Mouse (Mus musculus) midbrain, embryonic 16.5 days (tissue): ENCODE measurements around the gene Slc38a2. TPM values are rescaled to one million over a fixed set of nuclear protein-coding genes. Genes with fewer than 3 reads are reported as not detected.

Experiments used
- ATAC-seq: fragments of 200-750 bp; cut with Nextera tagmentation; 2 replicates; pipeline ENCODE4 v1.8.0; 2017; ENCODE audit warnings: moderate TSS enrichment
- H3K27ac ChIP-seq: fragments of 300-500 bp; sonication (generic); 2 replicates; pipeline ENCODE4 v1.5.1; 2014; ENCODE audit warnings: mild to moderate bottlenecking, low read length, mixed read lengths
- H3K27me3 ChIP-seq: fragments of 300-500 bp; sonication (generic); 2 replicates; pipeline ENCODE4 v1.6.1; 2014; ENCODE audit warnings: low read depth, low read length, mixed read lengths; ENCODE audit not compliant: control insufficient read depth, insufficient read depth
- H3K36me3 ChIP-seq: fragments of 300-500 bp; sonication (generic); 2 replicates; pipeline ENCODE4 v1.6.1; 2014; ENCODE audit warnings: mild to moderate bottlenecking, low read length, moderate library complexity, mixed read lengths; ENCODE audit not compliant: control insufficient read depth, insufficient read depth
- H3K4me1 ChIP-seq: fragments of 300-500 bp; sonication (generic); 2 replicates; pipeline ENCODE4 v1.6.1; 2014; ENCODE audit warnings: mild to moderate bottlenecking, low read length, mixed read lengths; ENCODE audit not compliant: control insufficient read depth, insufficient read depth
- H3K4me2 ChIP-seq: fragments of 300-500 bp; sonication (generic); 2 replicates; pipeline ENCODE4 v1.6.1; 2014; ENCODE audit warnings: mild to moderate bottlenecking, low read length, mixed read lengths
- H3K4me3 ChIP-seq: fragments of 300-500 bp; sonication (generic); 2 replicates; pipeline ENCODE4 v1.5.1; 2014; ENCODE audit warnings: low read depth, mild to moderate bottlenecking, low read length, moderate library complexity, mixed read lengths
- H3K9ac ChIP-seq: fragments of 300-500 bp; sonication (generic); 2 replicates; pipeline ENCODE4 v1.6.1; 2014; ENCODE audit warnings: low read depth, low read length, mixed read lengths
- H3K9me3 ChIP-seq: fragments of 300-500 bp; sonication (generic); replicated peaks from 2 replicates; pipeline ENCODE4 v1.6.1; 2014; ENCODE audit warnings: mild to moderate bottlenecking, low read length, mixed read lengths; ENCODE audit not compliant: control insufficient read depth, poor library complexity, severe bottlenecking
- WGBS: fragments of 180-500 bp; shearing (Covaris S2); extraction: QIAGEN DNeasy Blood & Tissue Kit; methylation state at CpG from one replicate; pipeline ENCODE4 v1.1.7; 2014; 5-methylcytosine and 5-hydroxymethylcytosine counted together
- polyA plus RNA-seq: library from polyadenylated mRNA; unstranded; fragments of >200 nt; fragmentation: Nextera tagmentation; extraction: Ambion mirVana; gene quantifications from 2 replicates; pipeline ENCODE4 v1.2.1, GENCODE M21; 2015

Gene Slc38a2
- polyA plus RNA-seq, 1 experiment from 2014 or later = 111 TPM

- no peak for ATAC-seq
- Histone ChIP-seq H3K4me3 (no peak overlapping the region), H3K27me3 (no peaks in the 10 kb centered on the region), H3K36me3 (no peaks in the 10 kb centered on the region), H3K9ac (no peak overlapping the region), H3K9me3 (no peaks in the 10 kb centered on the region), H3K4me2 (no peak overlapping the region), H3K27ac (no peak overlapping the region), H3K4me1 (peaks cover 14% of the 10 kb centered on the region)
- 88% methylated on average over 10 of the region's 10 CpGs for WGBS
Measured at GRCm38 (mm10) chr15:96728993-96729392, 29.5 kb upstream of the Slc38a2 start.

GRCm38 (mm10) chr15:96728346-96728745 is 28.8 kb upstream of the Slc38a2 start:
- ATAC-seq = no peak
- 90% methylated on average over 4 of the region's 4 CpGs for WGBS
- Histone ChIP-seq H3K4me1 (peaks cover 16% of the 10 kb centered on the region), H3K27ac (no peak overlapping the region), H3K9me3 (no peaks in the 10 kb centered on the region), H3K36me3 (no peaks in the 10 kb centered on the region), H3K4me2 (no peak overlapping the region), H3K4me3 (no peak overlapping the region), H3K9ac (no peak overlapping the region), H3K27me3 (no peaks in the 10 kb centered on the region)

- H3K9ac ChIP-seq = no peak overlapping the region
- H3K4me3 ChIP-seq = no peak overlapping the region
- H3K27me3 ChIP-seq = no peaks in the 10 kb centered on the region
- H3K4me1 ChIP-seq = peaks cover 16% of the 10 kb centered on the region
- H3K9me3 ChIP-seq = no peaks in the 10 kb centered on the region
- no peaks in the 10 kb centered on the region for H3K36me3 ChIP-seq
- peak overlapping the region; percentile 60; the same call in 1 of the 2 replicates for H3K27ac ChIP-seq
- no peak overlapping the region for H3K4me2 ChIP-seq
- no peak for ATAC-seq
Measured at GRCm38 (mm10) chr15:96724506-96724905, 25.0 kb upstream of the Slc38a2 start.

DNA sequence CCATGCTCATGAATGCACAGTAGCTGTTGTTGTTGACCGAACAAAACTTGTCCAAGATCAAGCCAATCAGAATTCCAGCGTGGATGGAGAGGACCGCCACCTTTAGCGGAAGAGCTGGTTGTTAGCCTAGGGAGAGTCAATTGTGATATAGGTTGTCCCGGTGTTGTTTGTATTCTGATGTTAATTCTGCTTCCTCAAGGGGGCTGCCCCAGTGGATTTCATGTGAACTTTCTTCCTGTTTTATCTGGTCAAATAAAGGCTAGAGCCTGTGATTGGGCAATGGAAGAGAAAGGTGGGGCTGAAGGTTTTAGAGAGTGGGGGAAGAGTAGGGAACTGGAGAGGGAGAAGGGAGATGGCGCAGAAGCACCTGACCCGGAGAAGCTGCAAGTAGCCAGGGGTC is 22.7 kb upstream of the Slc38a2 start:
- H3K4me2 ChIP-seq = no peak overlapping the region
- no peak overlapping the region for H3K4me3 ChIP-seq
- H3K36me3 ChIP-seq = no peaks in the 10 kb centered on the region
- no peak overlapping the region for H3K9ac ChIP-seq
- no peak overlapping the region for H3K27ac ChIP-seq
- ATAC-seq = no peak
- no peaks in the 10 kb centered on the region for H3K27me3 ChIP-seq
- WGBS = 75% methylated on average over 7 of the region's 7 CpGs
- no peaks in the 10 kb centered on the region for H3K9me3 ChIP-seq
- peaks cover 16% of the 10 kb centered on the region for H3K4me1 ChIP-seq

DNA sequence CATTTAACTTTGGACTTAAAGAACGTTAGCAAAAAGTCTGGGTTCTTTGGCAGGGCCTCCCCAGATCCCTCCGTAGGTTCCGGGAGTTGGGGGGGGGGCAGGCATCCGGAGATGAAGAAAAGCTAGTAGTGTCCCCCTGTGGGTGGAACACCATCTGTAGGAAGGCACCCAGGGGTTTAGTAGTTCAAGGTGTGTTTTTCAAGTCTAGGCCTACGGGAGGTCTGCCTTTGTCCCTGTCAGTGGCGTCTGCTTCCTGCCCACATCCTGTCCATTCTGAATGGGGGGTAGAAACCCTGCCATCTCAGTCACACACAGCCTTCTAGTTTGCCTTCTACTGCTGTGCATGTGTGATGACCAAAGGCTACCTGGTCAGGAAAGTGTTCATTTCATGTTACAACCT is 20.6 kb upstream of the Slc38a2 start:
- H3K36me3 ChIP-seq = no peaks in the 10 kb centered on the region
- no peak overlapping the region for H3K4me2 ChIP-seq
- no peak overlapping the region for H3K4me3 ChIP-seq
- H3K9ac ChIP-seq = no peak overlapping the region
- H3K4me1 ChIP-seq = peaks cover 10% of the 10 kb centered on the region
- ATAC-seq = no peak
- no peaks in the 10 kb centered on the region for H3K9me3 ChIP-seq
- 92% methylated on average over 6 of the region's 6 CpGs for WGBS
- H3K27ac ChIP-seq = no peak overlapping the region
- H3K27me3 ChIP-seq = no peaks in the 10 kb centered on the region

DNA sequence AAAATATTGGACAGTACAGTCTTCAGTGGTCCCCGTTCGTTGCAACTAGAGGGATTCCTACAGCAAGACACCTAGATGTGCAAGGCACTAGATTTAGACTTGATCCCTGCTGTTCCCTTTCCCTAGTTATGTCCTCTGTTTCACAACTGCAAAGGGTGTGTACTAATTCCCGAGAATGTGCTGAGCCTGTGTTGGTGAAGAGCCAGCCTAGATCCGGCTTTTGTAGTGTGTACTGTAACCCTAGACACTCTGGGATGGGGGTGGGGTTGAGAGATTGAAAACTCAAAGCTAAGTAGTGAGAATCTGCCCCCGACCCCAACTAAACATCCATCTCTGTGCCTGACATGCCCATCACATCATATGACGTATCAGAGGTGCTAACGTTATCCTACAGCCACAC is 18.9 kb upstream of the Slc38a2 start:
- Histone ChIP-seq H3K9me3 (no peaks in the 10 kb centered on the region), H3K27ac (no peak overlapping the region), H3K4me1 (no peaks in the 10 kb centered on the region), H3K36me3 (no peaks in the 10 kb centered on the region), H3K27me3 (no peaks in the 10 kb centered on the region), H3K4me3 (no peak overlapping the region), H3K9ac (no peak overlapping the region), H3K4me2 (no peak overlapping the region)
- ATAC-seq = no peak
- WGBS = 85% methylated on average over 7 of the region's 7 CpGs

DNA sequence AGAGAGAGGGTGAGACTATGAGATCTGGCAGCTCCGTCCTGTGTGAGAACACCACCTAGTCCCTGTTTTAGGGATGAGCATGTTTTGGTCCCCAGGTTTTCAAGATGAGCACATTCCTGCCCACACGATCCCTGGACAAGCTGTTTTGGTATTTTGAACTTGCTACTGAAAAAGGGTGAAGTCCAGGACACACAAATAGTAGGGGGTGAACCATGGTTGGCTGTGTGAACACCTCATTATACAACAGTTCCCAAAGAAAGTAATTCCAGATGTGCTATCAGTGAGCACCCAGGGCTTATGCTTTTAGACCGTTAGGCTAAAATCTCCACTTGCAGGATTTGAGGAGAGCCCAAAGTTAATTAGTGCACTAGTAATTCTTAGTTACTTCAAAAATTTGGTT is 17.7 kb upstream of the Slc38a2 start:
- Histone ChIP-seq H3K27me3 (no peaks in the 10 kb centered on the region), H3K4me3 (no peak overlapping the region), H3K9me3 (no peaks in the 10 kb centered on the region), H3K4me1 (no peaks in the 10 kb centered on the region), H3K27ac (no peak overlapping the region), H3K36me3 (no peaks in the 10 kb centered on the region), H3K4me2 (no peak overlapping the region), H3K9ac (no peak overlapping the region)
- ATAC-seq = no peak
- 77% methylated on average over 3 of the region's 3 CpGs for WGBS

DNA sequence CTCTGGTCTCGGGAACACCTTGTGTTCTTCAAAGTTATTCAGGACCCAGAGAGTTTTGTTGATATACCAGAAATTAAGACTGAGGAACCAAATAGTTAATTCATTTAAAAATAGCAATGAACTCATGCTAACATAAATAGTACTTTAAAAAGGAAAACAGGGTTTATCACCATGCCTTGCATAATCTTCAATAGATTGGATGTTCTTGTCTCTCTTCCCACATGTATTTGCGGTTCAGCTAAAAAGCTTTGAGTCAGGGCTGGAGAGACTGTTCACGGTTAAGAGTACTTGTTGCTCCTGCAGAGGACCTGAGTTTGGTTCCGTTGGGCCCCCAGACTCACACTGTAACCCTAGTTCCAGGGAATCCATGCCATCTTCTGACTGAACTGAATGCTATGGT is 16.8 kb upstream of the Slc38a2 start:
- H3K4me3 ChIP-seq = no peak overlapping the region
- no peak overlapping the region for H3K27ac ChIP-seq
- no peaks in the 10 kb centered on the region for H3K4me1 ChIP-seq
- ATAC-seq = no peak
- 90% methylated on average over 4 of the region's 4 CpGs for WGBS
- no peaks in the 10 kb centered on the region for H3K9me3 ChIP-seq
- H3K4me2 ChIP-seq = no peak overlapping the region
- H3K27me3 ChIP-seq = no peaks in the 10 kb centered on the region
- H3K36me3 ChIP-seq = no peaks in the 10 kb centered on the region
- no peak overlapping the region for H3K9ac ChIP-seq

- Histone ChIP-seq H3K4me2 (no peak overlapping the region), H3K9ac (no peak overlapping the region), H3K4me1 (peaks cover 2% of the 10 kb centered on the region), H3K27ac (no peak overlapping the region), H3K27me3 (no peaks in the 10 kb centered on the region), H3K4me3 (no peak overlapping the region), H3K36me3 (no peaks in the 10 kb centered on the region), H3K9me3 (no peaks in the 10 kb centered on the region)
- 93% methylated on average over 7 of the region's 7 CpGs for WGBS
- no peak for ATAC-seq
Measured at GRCm38 (mm10) chr15:96715692-96716080, 16.2 kb upstream of the Slc38a2 start.
